Mouse (Mus musculus) lung, embryonic 14.5 days (tissue): ENCODE data around the gene Mast3. TPM values are rescaled to one million over a fixed set of nuclear protein-coding genes. Genes with fewer than 3 reads are reported as not detected.

Experiments
- ATAC-seq: fragments of 200-750 bp; cut with Nextera tagmentation; 2 replicates; pipeline ENCODE4 v1.8.0; 2017; ENCODE audit warnings: mild to moderate bottlenecking, moderate TSS enrichment, moderate library complexity; ENCODE audit not compliant: insufficient read depth
- DNase-seq: peaks from one replicate; pipeline ENCODE4 v3.0.0-alpha.2; 2015
- H3K27ac ChIP-seq: fragments of 300-500 bp; sonication (generic); 2 replicates; pipeline ENCODE4 v1.5.1; 2014; ENCODE audit warnings: low read depth, mild to moderate bottlenecking, moderate library complexity
- H3K27me3 ChIP-seq: fragments of 300-500 bp; sonication (generic); 2 replicates; pipeline ENCODE4 v1.6.1; 2014; ENCODE audit warnings: low read length, control low read depth; ENCODE audit not compliant: insufficient read depth
- H3K36me3 ChIP-seq: fragments of 300-500 bp; sonication (generic); 2 replicates; pipeline ENCODE4 v1.6.1; 2014; ENCODE audit warnings: control low read depth; ENCODE audit not compliant: insufficient read depth
- H3K4me1 ChIP-seq: fragments of 300-500 bp; sonication (generic); 2 replicates; pipeline ENCODE4 v1.6.1; 2014; ENCODE audit warnings: antibody characterized with exemption, control low read depth; ENCODE audit not compliant: insufficient read depth
- H3K4me2 ChIP-seq: fragments of 300-500 bp; sonication (generic); 2 replicates; pipeline ENCODE4 v1.6.1; 2014; ENCODE audit warnings: mild to moderate bottlenecking
- H3K4me3 ChIP-seq: fragments of 300-500 bp; sonication (generic); 2 replicates; pipeline ENCODE4 v1.5.1; 2014; ENCODE audit warnings: low read depth, low read length
- H3K9ac ChIP-seq: fragments of 300-500 bp; sonication (generic); 2 replicates; pipeline ENCODE4 v1.6.1; 2014
- H3K9me3 ChIP-seq: fragments of 300-500 bp; sonication (generic); 2 replicates; pipeline ENCODE4 v1.6.1; 2016; ENCODE audit warnings: low read depth, low read length, control low read depth
- CTCF ChIP-seq: IDR thresholded peaks from 2 replicates; pipeline ENCODE4 v1.5.1; 2016; ENCODE audit warnings: antibody characterized with exemption, low read depth
- WGBS: fragments of 180-500 bp; shearing (Covaris S2); extraction: QIAGEN DNeasy Blood & Tissue Kit; methylation state at CpG from one replicate; pipeline ENCODE4 v1.1.7; 2014; 5-methylcytosine and 5-hydroxymethylcytosine counted together
- polyA plus RNA-seq: library from polyadenylated mRNA; unstranded; fragments of >200 nt; fragmentation: Nextera tagmentation; extraction: Ambion mirVana; gene quantifications from 2 replicates; pipeline ENCODE4 v1.2.1, GENCODE M21; 2014

The Mast3 gene
- polyA plus RNA-seq, 1 experiment from 2014 or later = 18.0 TPM

DNA sequence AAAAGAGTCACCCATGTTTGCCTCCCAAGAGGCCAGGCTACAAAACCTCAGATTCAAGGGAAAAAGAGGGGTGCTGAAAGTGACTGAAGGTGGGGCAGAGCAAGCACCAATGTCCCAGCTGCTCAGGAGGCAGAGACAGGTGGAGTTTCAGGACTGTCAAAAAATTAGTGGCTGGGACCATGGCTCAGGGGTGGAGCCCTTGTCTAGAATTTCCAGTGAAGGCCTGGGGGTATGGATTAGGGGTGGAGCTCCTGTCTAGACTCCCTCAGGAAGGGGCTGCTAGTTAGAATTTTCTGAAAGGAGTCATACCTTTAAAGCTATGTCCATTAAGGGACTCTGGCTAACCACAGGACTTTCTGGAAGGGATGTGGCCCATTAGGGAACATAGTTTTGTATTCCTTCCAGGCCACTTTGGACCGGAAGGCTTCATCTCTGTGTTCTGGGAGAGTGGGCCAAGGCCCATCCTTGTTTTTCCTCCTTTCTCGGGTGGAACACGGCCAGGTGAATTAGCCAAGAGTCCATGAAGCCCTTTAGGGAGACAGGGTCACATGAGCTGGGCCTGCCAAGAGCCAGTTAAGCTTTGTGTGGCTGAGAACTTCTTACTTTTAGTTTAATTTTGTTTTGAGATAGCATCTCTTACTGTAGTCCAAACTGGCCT is 44.6 kb upstream of the Mast3 start:
- Histone ChIP-seq H3K9ac (no peak overlapping the region), H3K36me3 (no peaks in the 10 kb centered on the region), H3K9me3 (no peaks in the 10 kb centered on the region), H3K27ac (no peak overlapping the region), H3K4me1 (no peaks in the 10 kb centered on the region), H3K4me2 (no peak overlapping the region), H3K4me3 (no peak overlapping the region), H3K27me3 (no peaks in the 10 kb centered on the region)
- ATAC-seq (no peak), DNase-seq (no peak)
- WGBS = 83% methylated on average over 3 of the region's 3 CpGs
- TF ChIP-seq CTCF = no peak

GRCm38 (mm10) chr8:70846371-70847154 is 41.7 kb upstream of the Mast3 start:
- H3K9ac ChIP-seq = no peak overlapping the region
- H3K27ac ChIP-seq = no peak overlapping the region
- H3K9me3 ChIP-seq = no peaks in the 10 kb centered on the region
- TF ChIP-seq CTCF = peak; percentile 24; the same call in 1 of the 2 replicates
- 51% methylated on average over 15 of the region's 15 CpGs for WGBS
- DNase-seq (no peak), ATAC-seq (no peak)
- no peak overlapping the region for H3K4me2 ChIP-seq
- H3K4me1 ChIP-seq = no peaks in the 10 kb centered on the region
- no peaks in the 10 kb centered on the region for H3K36me3 ChIP-seq
- no peak overlapping the region for H3K4me3 ChIP-seq
- H3K27me3 ChIP-seq = no peaks in the 10 kb centered on the region

DNA sequence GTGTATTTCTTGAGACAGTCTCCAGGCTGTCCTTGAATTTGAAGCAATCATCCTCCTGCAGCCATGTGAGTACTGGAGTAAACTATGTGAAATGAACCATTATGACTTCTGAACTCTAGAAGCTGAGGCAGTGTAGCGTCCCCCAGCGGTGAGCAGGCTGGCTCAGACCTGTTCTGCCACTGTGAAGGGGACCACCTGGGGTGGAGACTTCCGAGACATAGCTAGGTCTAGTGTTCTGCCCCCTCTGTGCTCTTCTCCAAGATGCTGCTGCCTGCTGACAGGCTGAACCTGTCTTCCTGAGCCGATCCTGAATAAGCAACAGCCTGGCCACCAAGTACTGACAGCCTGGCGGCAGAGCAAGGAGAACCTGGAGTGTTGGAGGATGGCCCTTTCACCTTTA is 40.3 kb upstream of the Mast3 start:
- Histone ChIP-seq H3K4me1 (no peaks in the 10 kb centered on the region), H3K27me3 (no peaks in the 10 kb centered on the region), H3K4me2 (no peak overlapping the region), H3K9ac (no peak overlapping the region), H3K36me3 (no peaks in the 10 kb centered on the region), H3K9me3 (no peaks in the 10 kb centered on the region), H3K27ac (no peak overlapping the region), H3K4me3 (no peak overlapping the region)
- TF ChIP-seq CTCF = no peak
- 39% methylated on average over 5 of the region's 5 CpGs for WGBS
- ATAC-seq = no peak
- DNase-seq = no peak

DNA sequence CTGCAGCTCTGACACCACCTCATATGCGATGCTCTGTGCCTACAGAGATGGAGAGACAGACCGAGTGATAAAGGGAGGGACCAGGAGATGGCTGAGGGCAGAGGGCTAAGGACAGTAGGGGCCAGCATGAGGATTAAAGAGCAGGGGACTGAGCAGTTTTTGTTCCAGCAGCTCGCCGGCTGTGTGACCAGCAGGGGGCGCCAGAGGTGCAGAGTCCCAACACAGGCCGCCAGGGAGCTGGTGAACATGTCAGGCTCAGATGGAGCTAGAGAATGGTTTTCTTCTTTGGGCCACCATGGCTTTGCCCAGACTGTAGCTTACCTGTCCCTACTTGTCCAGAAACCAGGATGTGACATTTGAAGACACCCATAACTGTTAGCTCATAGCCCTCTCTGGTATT is 39.7 kb upstream of the Mast3 start:
- DNase-seq = peak; percentile 91
- Histone ChIP-seq H3K4me3 (no peak overlapping the region), H3K4me1 (no peaks in the 10 kb centered on the region), H3K9ac (no peak overlapping the region), H3K4me2 (no peak overlapping the region), H3K36me3 (no peaks in the 10 kb centered on the region), H3K9me3 (no peaks in the 10 kb centered on the region), H3K27ac (no peak overlapping the region), H3K27me3 (no peaks in the 10 kb centered on the region)
- peak; percentile 10; the same call in 1 of the 2 replicates for ATAC-seq
- peak; percentile 98 for TF ChIP-seq CTCF
- 1% methylated on average over 6 of the region's 6 CpGs for WGBS

DNA sequence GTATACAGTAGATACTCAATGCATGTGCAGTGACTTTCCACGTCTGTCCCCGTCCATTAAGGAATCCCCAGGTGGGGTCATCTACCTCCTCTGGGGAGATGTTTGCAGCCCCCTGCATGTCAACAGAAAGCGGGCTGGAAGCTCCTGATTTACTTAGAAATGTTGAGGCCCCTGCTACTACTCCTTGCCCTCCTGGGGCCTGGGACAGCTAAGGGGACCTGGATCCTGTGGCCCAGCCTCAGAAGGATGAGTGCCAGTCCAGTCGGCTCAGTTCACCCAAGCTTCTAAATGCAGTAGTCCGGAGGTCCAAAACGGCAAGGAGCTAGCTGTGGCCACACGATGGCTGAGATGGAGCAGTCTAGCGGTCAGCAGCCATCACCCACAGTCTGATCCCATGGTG is 39.1 kb upstream of the Mast3 start:
- TF ChIP-seq CTCF = no peak
- Histone ChIP-seq H3K9ac (no peak overlapping the region), H3K27ac (no peak overlapping the region), H3K36me3 (no peaks in the 10 kb centered on the region), H3K27me3 (no peaks in the 10 kb centered on the region), H3K4me2 (no peak overlapping the region), H3K4me1 (no peaks in the 10 kb centered on the region), H3K4me3 (no peak overlapping the region), H3K9me3 (no peaks in the 10 kb centered on the region)
- ATAC-seq (no peak), DNase-seq (no peak)
- 82% methylated on average over 8 of the region's 8 CpGs for WGBS

GRCm38 (mm10) chr8:70843214-70843773 is 38.4 kb upstream of the Mast3 start:
- H3K4me2 ChIP-seq = no peak overlapping the region; the same call in 1 of the 2 replicates
- no peak overlapping the region for H3K9ac ChIP-seq
- no peaks in the 10 kb centered on the region for H3K27me3 ChIP-seq
- 0 out of 2 replicates have a peak, but pooled peaks cover 3% of the 10 kb centered on the region for H3K4me1 ChIP-seq
- DNase-seq = no peak
- no peaks in the 10 kb centered on the region for H3K9me3 ChIP-seq
- H3K4me3 ChIP-seq = no peak overlapping the region
- H3K27ac ChIP-seq = peak overlapping the region; percentile 3; the same call in 1 of the 2 replicates
- no peak for TF ChIP-seq CTCF
- 74% methylated on average over 5 of the region's 5 CpGs for WGBS
- no peaks in the 10 kb centered on the region for H3K36me3 ChIP-seq
- ATAC-seq = no peak

DNA sequence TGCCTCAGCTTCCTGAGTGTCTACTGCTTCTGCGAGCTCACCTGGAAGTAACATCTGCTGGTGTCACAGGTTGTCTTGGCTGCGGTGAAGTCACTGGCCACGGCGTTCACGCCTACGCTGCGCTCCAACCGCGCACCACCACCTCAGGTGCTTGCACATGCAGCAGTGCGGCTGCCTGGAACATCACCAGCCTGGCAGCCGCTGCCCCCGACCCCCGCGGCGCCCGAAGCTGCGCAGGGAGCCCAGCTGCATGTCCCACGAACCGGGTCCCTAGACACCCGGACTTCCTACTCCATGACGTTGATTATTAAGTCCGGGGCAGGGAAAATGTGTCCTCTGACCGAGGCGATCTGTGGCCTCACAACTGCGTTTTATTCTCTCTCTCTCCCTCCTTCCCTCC is 37.6 kb upstream of the Mast3 start:
- WGBS = 60% methylated on average over 25 of the region's 25 CpGs
- Histone ChIP-seq H3K4me1 (0 out of 2 replicates have a peak, but pooled peaks cover 3% of the 10 kb centered on the region), H3K4me3 (no peak overlapping the region), H3K27ac (no peak overlapping the region), H3K4me2 (no peak overlapping the region), H3K27me3 (no peaks in the 10 kb centered on the region), H3K36me3 (no peaks in the 10 kb centered on the region), H3K9me3 (no peaks in the 10 kb centered on the region), H3K9ac (no peak overlapping the region)
- DNase-seq (no peak), ATAC-seq (no peak)
- no peak for TF ChIP-seq CTCF
